Mouse (Mus musculus) urinary bladder, postnatal 0 days (tissue): ENCODE data around the gene Gm1043. TPM values are rescaled to one million over a fixed set of nuclear protein-coding genes. Genes with fewer than 3 reads are reported as not detected.

Source experiments
- polyA plus RNA-seq: library from polyadenylated mRNA; unstranded; fragments of >200 nt; fragmentation: Nextera tagmentation; extraction: Ambion mirVana; gene quantifications from 2 replicates; pipeline ENCODE4 v1.2.1, GENCODE M21; 2015

Gm1043 gene
- polyA plus RNA-seq = not detected in 2 replicates

GRCm38 (mm10) chr5:37085241-37085640 is at the start of gene Gm1043:
Gm1043 (plus strand) TSS chr5:37085370.

GRCm38 (mm10) chr5:37241651-37242151 is 156.5 kb downstream of the Gm1043 start, which contains the start of gene Crmp1:
Crmp1 (plus strand) TSS chr5:37241940.

Other genes starting within 250 kb of the Gm1043 start
- gene Ppp2r2c, start 216.9 kb upstream of the Gm1043 start, polyA plus RNA-seq = 0.12 and 0.18 TPM in 2 replicates
- 15.1 and 15.7 TPM in 2 replicates for gene Wfs1, start 96.2 kb upstream of the Gm1043 start, polyA plus RNA-seq
- gene Crmp1, start 156.6 kb downstream of the Gm1043 start, polyA plus RNA-seq = 0.64 and 0.71 TPM in 2 replicates